Mouse (Mus musculus): ENCODE results near the gene Eprs.

GRCm38 (mm10) chr1:185431998-185432317 lies 69.1 kb downstream of the Eprs start:
- TF ChIP-seq CTCF (IDR thresholded peaks at IDR 0.05; ENCODE audit: control insufficient read depth, insufficient read depth, insufficient read length), result no peak
- no peak for TF ChIP-seq CEBPB (IDR thresholded peaks at IDR 0.05; ENCODE audit: low read depth)
- TF ChIP-seq MAX (IDR thresholded peaks at IDR 0.05), result no peak
- TF ChIP-seq USF1 (IDR thresholded peaks at IDR 0.05; ENCODE audit: low read depth), result no peak
